Mouse (Mus musculus) ovary, adult 10 weeks (tissue): Measurements from ENCODE around the gene Gm14525. TPM values are rescaled to one million over a fixed set of nuclear protein-coding genes. Genes with fewer than 3 reads are reported as not detected.

ENCODE experiments used
- polyA plus RNA-seq: library from polyadenylated mRNA; stranded (reverse); fragments of 350-450 nt; fragmentation: Illumina TruSeq; extraction: RNeasy Lipid Tissue Mini Kit (QIAGEN cat#74804); gene quantifications from one replicate; pipeline ENCODE4 v1.2.3, GENCODE M21; 2014

Gm14525 gene
- polyA plus RNA-seq = not detected

DNA sequence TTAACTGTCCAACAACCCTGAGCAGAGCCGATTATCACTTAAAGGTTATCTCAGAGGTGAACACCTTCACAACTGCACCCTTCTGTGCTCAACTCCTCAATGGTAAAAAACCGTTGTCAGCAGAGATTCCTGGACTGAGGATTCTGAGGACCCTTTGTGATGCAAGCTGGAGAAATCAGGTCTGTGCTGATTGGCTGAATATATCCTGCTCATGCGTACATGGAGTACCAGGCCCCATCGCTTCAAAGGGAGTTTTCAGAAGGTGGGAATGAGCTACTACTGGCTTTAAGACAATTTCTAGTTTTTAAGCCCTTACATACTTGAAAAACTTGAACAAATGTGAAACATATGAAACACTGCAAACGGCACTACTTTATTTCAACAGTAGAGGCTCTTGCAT, at the start of gene Gm14525:
Gm14525 (minus strand) TSS at position 101 of the 400 bp plus-strand sequence.

Other genes with a start within 250 kb of the Gm14525 start
- not detected for gene Slx, start 157.1 kb downstream of the Gm14525 start, polyA plus RNA-seq
- not detected for gene Gm6121, start 233.1 kb upstream of the Gm14525 start, polyA plus RNA-seq